Mouse (Mus musculus): ENCODE data around the gene Tnni3.
"Not testable (repeated sequence)": the region's sequence is repeated elsewhere in the genome, so short reads cannot be mapped to it uniquely, and the experiment has no call there.

Tnni3 gene

GRCm38 (mm10) chr7:4524212-4524922 lies at the start of gene Tnni3:
Tnni3 (minus strand) TSS chr7:4524229.
- DNase-seq = not testable (repeated sequence)

- DNase-seq = not testable (repeated sequence)
Measured at GRCm38 (mm10) chr7:4572361-4572760, 48.3 kb upstream of the Tnni3 start.

GRCm38 (mm10) chr7:4562660-4563059 lies 38.6 kb upstream of the Tnni3 start:
- DNase-seq = no peak

GRCm38 (mm10) chr7:4557167-4557560 lies 33.1 kb upstream of the Tnni3 start:
- no peak for DNase-seq

- peak; percentile 81 for DNase-seq
Measured at GRCm38 (mm10) chr7:4556256-4557166, 32.5 kb upstream of the Tnni3 start.

GRCm38 (mm10) chr7:4547221-4547641 lies 23.2 kb upstream of the Tnni3 start, which contains the start of gene Syt5:
Syt5 (minus strand) TSS chr7:4547541.
- DNase-seq = peak; percentile 29

- DNase-seq = peak; percentile 77
Measured at GRCm38 (mm10) chr7:4546591-4547131, 22.6 kb upstream of the Tnni3 start.

- no peak for DNase-seq
Measured at GRCm38 (mm10) chr7:4546050-4546449, 22.0 kb upstream of the Tnni3 start.

- DNase-seq = no peak
Measured at GRCm38 (mm10) chr7:4542013-4542412, 18.0 kb upstream of the Tnni3 start.

GRCm38 (mm10) chr7:4541344-4541743 lies 17.3 kb upstream of the Tnni3 start:
- no peak for DNase-seq

GRCm38 (mm10) chr7:4539019-4539418 lies 15.0 kb upstream of the Tnni3 start:
- DNase-seq = no peak

GRCm38 (mm10) chr7:4537181-4537580 lies 13.2 kb upstream of the Tnni3 start:
- no peak for DNase-seq

- no peak for DNase-seq
Measured at GRCm38 (mm10) chr7:4536369-4536768, 12.3 kb upstream of the Tnni3 start.

GRCm38 (mm10) chr7:4532005-4532729 lies 8.1 kb upstream of the Tnni3 start, which contains the start of gene Dnaaf3:
Dnaaf3 (minus strand) TSS chr7:4532453.
- no peak for DNase-seq

GRCm38 (mm10) chr7:4530166-4530565 lies 6.1 kb upstream of the Tnni3 start:
- not testable (repeated sequence) for DNase-seq

GRCm38 (mm10) chr7:4527302-4527689 lies 3.3 kb upstream of the Tnni3 start:
- DNase-seq = no peak

- DNase-seq = peak; percentile 45
Measured at GRCm38 (mm10) chr7:4526341-4527301, 2.6 kb upstream of the Tnni3 start.

- no peak for DNase-seq
Measured at GRCm38 (mm10) chr7:4523205-4524130, 561 bp downstream of the Tnni3 start.

- no peak for DNase-seq
Measured at GRCm38 (mm10) chr7:4522292-4522691, 1.7 kb downstream of the Tnni3 start.

- DNase-seq = no peak
Measured at GRCm38 (mm10) chr7:4521231-4522003, 2.6 kb downstream of the Tnni3 start.

All from cerebellum, adult 8-10 months (tissue).